Mouse (Mus musculus) large intestine, adult 2 months (tissue): ENCODE measurements at regions not wholly inside any gene's neighbourhood (a gene's known extent, or its start where the extent isn't known, plus 50 kb on each side); places are given as distances from the start of the nearest gene placed in this dataset.

Experiments
- DNase-seq: peaks from one replicate; pipeline ENCODE4 v3.0.0-alpha.2; 2012; ENCODE audit warnings: low read depth, low spot score
- WGBS: fragments of 180-500 bp; shearing (Covaris S2); methylation state at CpG from one replicate; pipeline ENCODE4 v1.1.7; 2018; 5-methylcytosine and 5-hydroxymethylcytosine counted together

- WGBS, result 75% methylated on average over 1 of the region's 1 CpGs
- DNase-seq, result no peak
Measured at GRCm38 (mm10) chr10:37349261-37349660, 210.5 kb upstream of the Marcks start.

- no peak for DNase-seq
- 79% methylated on average over 3 of the region's 3 CpGs for WGBS
Measured at GRCm38 (mm10) chr10:37348416-37348815, 209.7 kb upstream of the Marcks start.

DNA sequence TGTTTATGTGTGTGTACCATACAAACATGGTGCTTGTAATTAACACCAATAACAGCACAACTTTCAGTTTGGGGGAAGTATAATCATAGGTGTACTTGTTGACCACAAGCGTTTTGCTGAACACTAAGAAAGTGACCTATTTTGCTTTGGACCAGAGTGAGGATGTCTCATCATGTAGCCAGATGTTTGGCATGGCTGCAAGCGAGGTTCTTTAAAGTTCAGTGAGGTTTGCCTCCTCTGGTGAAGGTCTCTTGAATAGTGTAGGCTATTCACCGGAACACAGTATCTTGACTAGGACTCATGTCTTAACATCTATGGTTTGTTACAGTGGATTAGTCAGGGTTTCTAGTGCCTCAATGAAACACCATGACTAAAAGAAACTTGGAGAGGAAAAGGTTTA, 208.9 kb upstream of the Marcks start:
- WGBS, result 87% methylated on average over 3 of the region's 3 CpGs
- no peak for DNase-seq

GRCm38 (mm10) chr10:37342675-37343074, 204.0 kb upstream of the Marcks start:
- DNase-seq, result no peak

DNA sequence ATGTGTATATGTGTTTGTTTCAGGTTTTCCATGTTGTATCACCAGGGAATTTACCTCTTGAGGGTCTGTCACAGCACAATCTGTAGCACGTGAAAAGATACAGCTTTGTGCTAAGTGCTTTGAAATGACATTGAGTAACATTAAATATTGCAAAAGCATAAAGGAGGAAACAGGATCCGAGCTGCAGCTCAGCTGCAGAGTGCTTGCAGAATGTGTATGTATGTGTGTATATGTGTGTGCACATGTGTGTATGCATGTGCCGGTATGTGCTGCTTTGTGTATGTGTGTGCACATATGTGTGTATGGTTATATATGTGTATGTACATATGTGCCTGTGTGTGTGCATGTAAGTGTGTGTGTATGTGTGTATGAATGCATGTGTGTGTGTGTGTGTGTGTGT, 200.9 kb upstream of the Marcks start:
- DNase-seq, result no peak
- WGBS, result 87% methylated on average over 3 of the region's 3 CpGs

DNA sequence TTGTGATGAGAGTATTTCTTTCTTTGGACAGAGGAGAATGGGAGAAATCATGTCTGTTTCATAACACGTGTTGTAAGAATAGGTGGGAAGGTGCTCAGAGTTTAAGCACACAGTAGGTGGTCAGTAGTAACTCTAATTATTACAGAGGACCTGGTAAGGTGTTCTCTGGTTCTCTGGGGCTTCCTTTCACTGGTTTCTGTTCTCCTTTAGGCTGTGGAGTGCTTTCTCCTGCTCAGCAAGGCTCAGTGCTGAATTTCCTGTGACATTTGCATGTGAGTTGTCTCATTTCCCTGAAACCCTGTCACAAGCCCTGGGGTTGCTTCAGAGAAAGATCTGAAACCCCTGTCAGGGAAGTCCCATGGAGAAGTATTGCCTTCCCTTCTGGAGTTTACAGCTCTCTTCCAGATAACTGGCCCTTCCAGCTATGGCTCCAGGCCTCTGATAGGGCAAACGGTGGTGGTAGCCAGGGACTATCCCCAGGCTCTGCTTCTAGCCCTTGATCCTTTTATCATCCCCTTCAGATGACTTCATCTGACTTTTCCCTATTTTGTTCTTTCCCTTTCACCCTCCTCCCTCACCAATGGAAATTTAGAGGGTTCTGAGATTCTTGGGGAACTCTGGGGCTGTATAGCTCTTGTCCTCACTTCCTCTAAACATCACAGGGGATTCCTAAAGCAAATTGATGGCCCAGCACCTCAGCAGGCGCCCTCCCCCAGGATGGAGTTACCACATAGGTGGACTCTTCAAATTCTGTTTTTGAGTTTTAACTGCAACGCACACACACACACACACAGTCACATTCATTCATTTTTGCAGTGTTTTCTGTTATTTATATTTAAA, 199.6 kb upstream of the Marcks start:
- DNase-seq, result no peak
- WGBS, result 59% methylated on average over 4 of the region's 4 CpGs

GRCm38 (mm10) chr10:37337172-37337620, 198.5 kb upstream of the Marcks start:
- no peak for DNase-seq
- 13% methylated on average over 3 of the region's 3 CpGs for WGBS

GRCm38 (mm10) chr10:37335148-37335547, 196.4 kb upstream of the Marcks start:
- DNase-seq, result no peak

GRCm38 (mm10) chr10:37326168-37326534, 187.4 kb upstream of the Marcks start:
- 33% methylated on average over 3 of the region's 3 CpGs for WGBS
- DNase-seq, result no peak

More at GRCm38 (mm10) chr10:37335148-37335547, 196.4 kb upstream of the Marcks start:
- 31% methylated on average over 3 of the region's 3 CpGs for whole genome bisulfite sequencing

- peak; percentile 96 for DNase-seq
- 35% methylated on average over 6 of the region's 6 CpGs for WGBS
Measured at GRCm38 (mm10) chr10:37325514-37326167, 186.9 kb upstream of the Marcks start.

GRCm38 (mm10) chr10:37323689-37324088, 185.0 kb upstream of the Marcks start:
- 86% methylated on average over 1 of the region's 1 CpGs for WGBS
- DNase-seq, result no peak

- no peak for DNase-seq
- WGBS, result 74% methylated on average over 1 of the region's 1 CpGs
Measured at GRCm38 (mm10) chr10:37322809-37323208, 184.1 kb upstream of the Marcks start.

- 95% methylated on average over 5 of the region's 5 CpGs for WGBS
- DNase-seq, result no peak
Measured at GRCm38 (mm10) chr10:37322310-37322709, 183.6 kb upstream of the Marcks start.

DNA sequence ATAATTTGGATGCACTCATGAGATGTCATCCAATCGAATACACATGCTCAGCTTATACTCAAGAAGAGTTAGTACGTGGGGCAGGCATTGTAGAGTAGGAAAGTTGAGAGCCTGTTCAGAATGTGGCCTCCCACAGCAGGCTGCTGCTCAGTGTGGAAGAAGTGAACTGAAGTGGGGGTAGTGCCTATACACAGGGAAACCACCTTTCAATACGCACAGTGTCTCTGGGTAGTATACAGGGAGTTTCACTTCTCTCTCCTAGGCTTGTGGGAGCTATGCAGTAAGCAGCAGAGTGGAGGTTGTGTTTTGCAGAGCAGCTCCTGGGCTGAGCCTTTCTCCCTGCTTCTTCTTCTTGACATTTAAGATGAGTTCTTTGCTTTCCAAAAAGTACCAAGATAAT, 182.5 kb upstream of the Marcks start:
- 88% methylated on average over 3 of the region's 3 CpGs for WGBS

GRCm38 (mm10) chr10:37319746-37320430, 181.2 kb upstream of the Marcks start:
- 83% methylated on average over 8 of the region's 8 CpGs for WGBS
- no peak for DNase-seq

More for the DNA sequence above, 182.5 kb upstream of the Marcks start:
- DNase-seq, result no peak

- DNase-seq, result no peak
- 93% methylated on average over 3 of the region's 3 CpGs for WGBS
Measured at GRCm38 (mm10) chr10:37316701-37317100, 178.0 kb upstream of the Marcks start.

GRCm38 (mm10) chr10:37315804-37316203, 177.1 kb upstream of the Marcks start:
- DNase-seq, result no peak
- 96% methylated on average over 1 of the region's 1 CpGs for WGBS

DNA sequence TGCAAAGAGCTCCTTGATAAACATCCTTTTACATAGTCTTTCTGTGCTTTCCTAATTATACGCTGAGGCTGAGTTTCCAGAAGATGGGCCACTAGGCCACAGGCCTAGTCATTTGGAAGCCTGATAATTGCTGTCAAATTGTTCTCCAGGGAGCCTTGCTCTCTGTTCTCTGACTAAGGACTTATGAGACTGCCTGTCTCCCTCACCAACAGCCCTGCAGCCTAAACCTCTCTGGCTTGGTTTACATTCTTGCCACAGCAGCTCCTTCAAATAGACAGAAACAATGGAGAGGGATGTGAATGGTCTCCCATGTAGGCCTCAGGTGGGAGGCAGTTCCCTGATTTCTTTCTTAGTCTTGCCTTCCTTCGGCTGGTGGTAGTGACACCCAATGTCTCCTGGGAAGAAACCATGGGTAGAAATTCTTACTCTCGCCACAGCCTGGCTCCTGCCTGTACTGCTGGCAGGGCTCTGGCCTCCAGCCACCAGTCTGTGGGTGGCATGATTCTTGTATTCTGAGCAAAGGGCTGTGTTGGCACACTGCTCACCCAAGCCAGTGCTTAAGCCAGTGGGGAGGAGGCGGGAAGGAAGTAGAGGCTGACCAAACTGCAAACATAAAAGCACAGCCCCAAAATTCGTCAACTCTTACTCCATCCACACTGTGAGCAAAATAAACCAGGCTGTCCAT, 176.2 kb upstream of the Marcks start:
- 85% methylated on average over 5 of the region's 5 CpGs for WGBS
- DNase-seq, result no peak

DNA sequence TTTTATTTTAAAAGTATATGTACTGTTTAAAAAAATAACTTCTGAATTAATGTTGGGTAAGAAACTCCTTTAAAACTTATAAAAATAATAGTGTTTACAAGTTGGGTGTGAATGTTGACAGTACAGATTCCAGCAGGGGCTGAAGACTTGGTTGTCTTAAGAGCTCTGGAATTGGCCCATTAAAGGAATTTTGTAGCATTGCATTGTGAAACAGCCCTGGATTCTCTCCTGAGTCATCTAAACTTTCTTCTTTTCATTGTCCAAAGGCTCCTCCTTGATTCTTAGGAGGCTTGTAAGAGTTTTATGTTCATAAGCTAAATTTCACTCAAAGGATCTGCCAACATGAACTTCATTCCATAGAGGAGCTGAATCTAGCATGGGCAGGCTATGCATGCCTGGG, 174.7 kb upstream of the Marcks start:
- DNase-seq, result no peak
